Mouse (Mus musculus) left cerebral cortex, adult 9 months (tissue): ENCODE measurements around the gene Gm13691.
"Not testable (repeated sequence)": the region's sequence is repeated elsewhere in the genome, so short reads cannot be mapped to it uniquely, and the experiment has no call there.

Experiments
- DNase-seq, 2 experiments: peaks; one replicate each; pipeline ENCODE4 v3.0.0; 2022; ENCODE audit warnings: low spot score in 2 of 2

The Gm13691 gene

GRCm38 (mm10) chr2:84032505-84032904 is 42.2 kb downstream of the Gm13691 start:
- peak in 1 of 2 experiments; percentile 42 for DNase-seq

GRCm38 (mm10) chr2:84035997-84036396 is 45.6 kb downstream of the Gm13691 start:
- no peak for DNase-seq

- DNase-seq, result no peak
These were observed 47.0 kb downstream of the Gm13691 start for GRCm38 (mm10) chr2:84037304-84037703.

GRCm38 (mm10) chr2:84037943-84038342 is 47.6 kb downstream of the Gm13691 start:
- not testable (repeated sequence) for DNase-seq

- no peak for DNase-seq
These were observed 48.9 kb downstream of the Gm13691 start for GRCm38 (mm10) chr2:84039277-84039676.
